Mouse (Mus musculus): Measurements from ENCODE around the gene Sectm1a. TPM values are rescaled to one million over a fixed set of nuclear protein-coding genes. Genes with fewer than 3 reads are reported as not detected.

Gene Sectm1a
- polyA plus RNA-seq, 1 experiment from 2014 or later: not detected

DNA sequence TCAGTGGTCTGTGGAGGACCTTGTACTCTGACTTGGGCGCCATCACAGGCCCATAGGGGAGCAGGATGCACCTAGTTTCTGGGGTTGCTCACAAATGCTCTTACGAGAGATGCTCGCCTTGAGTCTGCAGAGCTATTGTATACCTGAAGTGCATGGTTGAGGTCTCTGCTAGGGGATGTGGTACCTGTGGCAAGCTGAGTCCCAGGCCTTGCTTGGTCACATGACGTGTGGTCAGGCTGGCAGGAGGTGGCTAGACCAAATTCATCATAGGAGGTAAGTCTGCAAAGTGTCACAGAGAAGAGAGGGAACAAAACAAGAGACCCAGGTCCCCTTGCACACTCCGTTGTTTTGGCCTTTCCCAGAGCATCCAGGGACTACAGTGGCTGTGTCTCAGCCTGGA lies 61.5 kb downstream of the Sectm1a start:
- H3K27me3 ChIP-seq (replicated peaks): no peaks in the 10 kb centered on the region
- peaks cover 14% of the 10 kb centered on the region; the same call in 1 of the 2 replicates for H3K4me1 ChIP-seq (replicated peaks)
- no peak overlapping the region for H3K4me3 ChIP-seq
- ATAC-seq (ENCODE audit: insufficient number of reproducible peaks, low FRiP score): no peak
- H3K9me3 ChIP-seq (replicated peaks): no peaks in the 10 kb centered on the region
- WGBS: 82% methylated on average over 5 of the region's 5 CpGs
- no peak overlapping the region for H3K27ac ChIP-seq (ENCODE audit: poor library complexity, severe bottlenecking)
- H3K9ac ChIP-seq: no peak overlapping the region
- H3K36me3 ChIP-seq: no peaks in the 10 kb centered on the region
- no peak overlapping the region for H3K4me2 ChIP-seq

DNA sequence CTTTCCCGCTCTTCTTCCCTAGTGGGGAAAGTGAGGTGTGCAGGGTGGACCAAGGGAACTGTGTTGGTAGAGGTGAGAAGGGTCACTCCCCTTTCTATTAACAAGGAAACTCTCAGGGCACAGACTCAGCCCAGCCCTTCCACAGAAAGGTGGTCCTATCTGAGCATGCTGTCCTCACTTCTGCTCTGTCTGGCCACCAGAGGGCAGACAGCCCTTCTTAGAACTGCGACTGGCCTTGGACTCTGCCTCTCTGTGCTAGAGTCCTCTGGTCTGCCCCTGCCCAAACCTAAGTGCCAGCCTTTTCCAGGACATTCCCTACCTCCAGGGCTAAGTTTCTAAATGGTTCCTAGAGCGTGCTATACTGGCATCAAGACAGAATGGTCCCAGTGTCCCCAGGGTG lies 63.3 kb downstream of the Sectm1a start:
- ATAC-seq (ENCODE audit: insufficient number of reproducible peaks, low FRiP score): peak; percentile 56; the same call in 1 of the 2 replicates
- no peak overlapping the region for H3K9ac ChIP-seq
- peaks cover 10% of the 10 kb centered on the region; the same call in 1 of the 2 replicates for H3K27me3 ChIP-seq (replicated peaks)
- no peaks in the 10 kb centered on the region for H3K9me3 ChIP-seq (replicated peaks)
- WGBS: 26% methylated on average over 3 of the region's 3 CpGs
- H3K27ac ChIP-seq (ENCODE audit: poor library complexity, severe bottlenecking): no peak overlapping the region
- peaks cover 14% of the 10 kb centered on the region; the same call in 1 of the 2 replicates for H3K4me1 ChIP-seq (replicated peaks)
- H3K36me3 ChIP-seq: no peaks in the 10 kb centered on the region
- H3K4me3 ChIP-seq: no peak overlapping the region
- no peak overlapping the region for H3K4me2 ChIP-seq

Other genes with a start within 250 kb of the Sectm1a start
- gene Ccdc57, start 148.3 kb downstream of the Sectm1a start, polyA plus RNA-seq (2016; fragmentation: Nextera tagmentation; extraction: Ambion mirVana): 4.7 and 4.9 TPM in 2 replicates
- 289 and 290 TPM in 2 replicates for gene Slc16a3, start 132.7 kb downstream of the Sectm1a start, polyA plus RNA-seq (2016; fragmentation: Nextera tagmentation; extraction: Ambion mirVana)
- 94.7 and 95.4 TPM in 2 replicates for gene Csnk1d, start 89.9 kb downstream of the Sectm1a start, polyA plus RNA-seq (2016; fragmentation: Nextera tagmentation; extraction: Ambion mirVana)
- gene Cd7, start 41.8 kb downstream of the Sectm1a start, polyA plus RNA-seq (2016; fragmentation: Nextera tagmentation; extraction: Ambion mirVana): not detected in 2 replicates
- not detected in 2 replicates for gene Sectm1b, start 17.7 kb downstream of the Sectm1a start, polyA plus RNA-seq (2016; fragmentation: Nextera tagmentation; extraction: Ambion mirVana)
- not detected in 2 replicates for gene Tex19.2, start 37.5 kb upstream of the Sectm1a start, polyA plus RNA-seq (2016; fragmentation: Nextera tagmentation; extraction: Ambion mirVana)
- gene Tex19.1, start 64.9 kb upstream of the Sectm1a start, polyA plus RNA-seq (2016; fragmentation: Nextera tagmentation; extraction: Ambion mirVana): 0.15 and 0.54 TPM in 2 replicates
- not detected in 2 replicates for gene Uts2r, start 79.1 kb upstream of the Sectm1a start, polyA plus RNA-seq (2016; fragmentation: Nextera tagmentation; extraction: Ambion mirVana)
- gene Hexdc, start 123.2 kb upstream of the Sectm1a start, polyA plus RNA-seq (2016; fragmentation: Nextera tagmentation; extraction: Ambion mirVana): 7.8 and 8.4 TPM in 2 replicates
- 27.2 and 31.8 TPM in 2 replicates for gene Ogfod3, start 123.5 kb upstream of the Sectm1a start, polyA plus RNA-seq (2016; fragmentation: Nextera tagmentation; extraction: Ambion mirVana)
- 22.6 and 23.3 TPM in 2 replicates for gene Cybc1, start 148.1 kb upstream of the Sectm1a start, polyA plus RNA-seq (2016; fragmentation: Nextera tagmentation; extraction: Ambion mirVana)
- 47.3 and 56.8 TPM in 2 replicates for gene Narf, start 156.0 kb upstream of the Sectm1a start, polyA plus RNA-seq (2016; fragmentation: Nextera tagmentation; extraction: Ambion mirVana)
- 6.0 and 7.1 TPM in 2 replicates for gene Foxk2, start 178.8 kb upstream of the Sectm1a start, polyA plus RNA-seq (2016; fragmentation: Nextera tagmentation; extraction: Ambion mirVana)